Mouse (Mus musculus) gastrocnemius, postnatal 14 days (tissue): ENCODE measurements around the gene Eif2ak3. TPM values are rescaled to one million over a fixed set of nuclear protein-coding genes. Genes with fewer than 3 reads are reported as not detected.
"Not testable (repeated sequence)": the region's sequence is repeated elsewhere in the genome, so short reads cannot be mapped to it uniquely, and the experiment has no call there.

Source experiments
- DNase-seq: peaks from one replicate; pipeline ENCODE4 v3.0.0; 2021; ENCODE audit warnings: mixed read lengths
- intact Hi-C: fragments of 180-260 bp; cut with DNase I; formaldehyde crosslinking; loops from one replicate; pipeline ENCODE4 v1.15.1; 2025; ENCODE audit warnings: low total_unique reads
- long read RNA-seq, 2 experiments: library from polyadenylated mRNA; stranded (forward); transcript quantifications; one replicate each; pipeline ENCODE4 v2.0.0; 2021
- total RNA-seq, 2 experiments: library from RNA; stranded (reverse); gene quantifications; 2 replicates each; pipeline ENCODE4 v1.2.3; 2021

Gene Eif2ak3
- 1 to 10 TPM; 7.0 to 9.5 TPM for total RNA-seq
- long read RNA-seq, experiment 1, full-length matches to known transcripts = 3 of 3 reads
- long read RNA-seq, experiment 1, partial matches to known transcripts = 0 of 3 reads
- long read RNA-seq, experiment 1, other reads (novel, unspliced or antisense) = 0 of 3 reads
- long read RNA-seq, experiment 2, full-length matches to known transcripts = 8 of 10 reads
- long read RNA-seq, experiment 2, partial matches to known transcripts = 0 of 10 reads
- long read RNA-seq, experiment 2, other reads (novel, unspliced or antisense) = 2 of 10 reads

GRCm38 (mm10) chr6:70844002-70844804 is at the start of gene Eif2ak3:
Gene Eif2ak3 (plus strand): TSS chr6:70844515.
- intact Hi-C loops = no loop called here
- DNase-seq = peak; percentile 98

DNA sequence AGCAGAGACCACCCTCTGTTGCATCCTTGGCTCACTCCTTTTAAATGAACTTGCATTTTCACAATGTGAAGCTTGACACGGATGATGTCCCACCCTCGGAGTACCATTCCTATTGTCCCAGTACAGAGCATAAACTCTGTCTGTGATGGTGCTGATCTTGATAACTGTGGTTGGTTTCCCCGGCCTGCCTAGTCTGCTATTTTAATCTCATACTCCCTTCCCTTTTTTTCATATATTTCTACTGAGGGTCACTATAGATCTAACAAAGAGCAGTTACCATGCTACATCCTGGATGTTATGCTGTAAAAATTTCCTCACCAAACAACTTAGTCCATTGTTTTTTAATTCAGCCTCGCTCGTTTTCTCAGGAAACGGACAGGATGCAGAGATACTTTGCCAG is 47.4 kb upstream of the Eif2ak3 start:
- DNase-seq = no peak
- intact Hi-C loops = loop anchor here (10.0 kb wide), 1 partner anchor 608 kb away; no protein-coding TSS in a partner anchor

GRCm38 (mm10) chr6:70797581-70798251 is 46.6 kb upstream of the Eif2ak3 start:
- intact Hi-C loops = loop anchor here (10.0 kb wide), 1 partner anchor 607 kb away; no protein-coding TSS in a partner anchor

DNA sequence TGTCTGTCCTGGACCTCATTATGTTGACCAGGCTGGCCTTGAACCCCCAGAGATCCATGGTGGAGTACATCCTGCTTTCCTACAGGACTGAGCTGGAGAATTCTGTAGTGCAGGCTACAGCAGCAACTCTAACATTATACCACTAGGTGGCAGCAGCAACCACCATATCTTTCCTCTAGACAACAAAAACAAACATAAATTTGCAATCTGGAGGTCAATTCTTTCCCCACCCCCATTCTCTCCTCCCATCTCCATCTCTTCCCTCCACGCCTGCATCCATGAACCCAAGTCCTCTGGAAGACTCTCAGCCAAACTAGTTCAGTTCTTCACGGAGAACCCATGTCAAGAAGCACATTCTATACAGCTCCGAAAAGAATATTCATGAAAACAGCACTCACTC is 39.7 kb upstream of the Eif2ak3 start:
- DNase-seq = no peak
- intact Hi-C loops = no loop called here

More at GRCm38 (mm10) chr6:70797581-70798251, 46.6 kb upstream of the Eif2ak3 start:
- DNase-seq = peak; percentile 49

DNA sequence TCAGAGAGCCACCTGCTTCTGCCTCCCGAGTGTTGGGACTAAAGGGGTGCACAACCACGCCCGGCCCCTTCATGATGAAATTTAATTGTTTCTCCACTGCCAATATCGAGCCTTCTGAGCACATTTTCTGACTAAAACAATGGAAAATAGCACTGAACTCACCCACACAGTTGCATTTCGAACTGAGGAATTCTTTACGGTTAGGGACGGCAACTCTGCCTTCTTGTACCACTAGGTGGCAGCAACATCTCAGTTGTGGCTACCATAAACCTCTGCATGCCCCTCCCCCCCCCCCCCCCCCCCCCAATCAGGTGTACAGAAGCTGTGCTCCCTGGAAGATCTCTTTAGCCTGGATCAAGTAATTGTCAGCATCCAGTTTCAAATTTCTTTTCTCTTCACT is 39.0 kb upstream of the Eif2ak3 start:
- peak; percentile 25 for DNase-seq
- intact Hi-C loops = no loop called here

DNA sequence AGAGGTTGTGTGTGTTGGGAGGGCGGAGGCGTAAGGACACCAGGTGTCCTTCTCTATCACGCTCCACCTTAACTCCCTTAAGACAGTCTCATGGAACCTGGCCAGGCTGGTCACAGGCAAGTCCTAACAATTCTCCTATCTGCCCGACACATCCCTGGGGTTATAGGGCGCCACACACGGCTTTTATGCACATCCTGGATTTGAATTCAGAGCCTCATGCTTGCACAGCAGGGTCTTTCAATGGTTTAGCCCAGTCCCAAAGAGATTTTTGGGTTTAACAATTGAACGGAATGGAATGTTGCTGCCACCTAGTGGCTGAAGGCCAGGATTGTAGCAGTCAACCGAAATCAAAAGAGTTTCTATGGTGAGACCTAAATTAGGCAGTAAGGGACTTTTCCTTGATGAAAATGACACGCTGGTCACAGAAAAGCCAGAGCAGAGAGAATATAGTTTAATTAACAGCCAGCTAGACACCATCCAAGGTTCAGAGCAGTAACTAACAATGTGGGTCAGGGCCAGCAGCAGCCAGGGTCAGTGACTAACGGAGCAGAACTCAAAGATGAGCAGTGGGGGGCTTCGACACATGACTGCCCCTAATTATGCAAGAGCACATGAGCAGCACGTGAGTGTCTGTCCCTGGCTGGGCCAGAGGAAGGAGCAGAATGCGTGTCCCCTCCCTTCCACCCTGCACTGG is 38.3 kb upstream of the Eif2ak3 start:
- intact Hi-C loops = no loop called here
- DNase-seq = peak; percentile 39

DNA sequence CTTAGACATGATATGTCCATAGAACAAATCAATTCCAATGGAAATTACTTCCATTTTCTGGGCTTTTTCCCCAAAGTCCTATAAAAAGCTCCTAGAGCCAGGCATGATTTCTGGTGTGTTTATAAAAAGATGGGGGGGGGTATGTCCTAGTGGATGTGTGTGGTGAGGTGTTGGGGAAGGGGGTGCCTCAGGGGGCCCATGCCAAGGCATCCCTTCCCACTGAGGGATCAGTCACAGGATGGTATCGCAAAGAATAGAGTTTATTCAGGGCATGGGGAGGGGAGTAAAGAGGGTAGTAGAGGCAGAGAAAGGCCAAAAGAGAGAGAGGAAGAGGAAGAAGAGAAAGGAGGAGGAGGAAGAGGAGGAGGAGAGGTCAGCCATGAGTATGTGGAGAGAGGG is 37.8 kb upstream of the Eif2ak3 start:
- no peak for DNase-seq
- intact Hi-C loops = no loop called here

GRCm38 (mm10) chr6:70810524-70810923 is 33.8 kb upstream of the Eif2ak3 start:
- intact Hi-C loops = no loop called here
- DNase-seq = no peak

DNA sequence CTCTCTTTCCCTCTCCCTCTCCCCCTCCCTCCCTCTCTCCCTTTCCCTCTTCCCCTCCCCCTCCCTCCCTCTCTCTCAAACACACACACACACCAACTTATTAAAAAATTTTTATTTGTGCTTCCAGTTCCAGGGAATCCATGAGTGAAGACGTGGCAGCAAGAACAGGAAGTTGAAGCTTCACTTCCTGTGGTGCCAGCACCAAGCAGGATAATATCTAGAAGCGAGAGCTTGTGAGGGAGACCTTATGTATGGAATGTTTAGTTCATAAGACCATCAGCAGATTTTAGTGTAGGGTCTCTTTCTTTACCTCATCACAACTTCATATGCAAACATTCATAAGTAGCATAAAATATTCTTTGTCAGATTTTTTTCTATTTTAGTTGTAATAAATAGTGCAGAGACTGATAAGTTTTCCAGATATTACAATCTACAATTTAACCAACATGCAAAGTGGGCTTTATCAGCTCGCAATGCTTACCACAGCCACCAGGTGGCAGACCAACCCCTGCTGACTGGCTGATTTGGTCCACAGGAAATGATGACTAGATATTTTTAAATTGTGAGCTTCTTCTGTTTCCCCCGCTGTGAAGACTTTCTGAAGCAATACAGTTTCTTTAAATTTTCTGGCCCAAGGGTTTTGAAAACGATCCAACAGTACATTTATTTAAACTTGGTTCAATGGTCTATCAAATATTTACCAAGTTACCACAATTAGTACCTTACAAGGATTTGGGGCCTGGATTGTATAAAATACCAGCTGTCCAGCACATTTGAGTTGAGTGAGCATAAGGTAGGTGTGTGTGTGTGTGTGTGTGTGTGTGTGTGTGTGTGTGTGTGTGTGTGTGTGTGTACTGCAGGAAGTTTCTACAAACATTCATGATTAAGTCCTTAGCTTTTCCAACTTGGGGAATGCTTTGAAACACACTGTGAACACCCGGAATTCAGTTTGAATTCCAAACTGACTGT is 32.5 kb upstream of the Eif2ak3 start:
- intact Hi-C loops = loop anchor here (2.0 kb wide), 1 partner anchor 69 kb away; no protein-coding TSS in a partner anchor
- DNase-seq = peak; percentile 70

- no peak for DNase-seq
- intact Hi-C loops = loop anchor here (2.0 kb wide), 1 partner anchor 68 kb away; no protein-coding TSS in a partner anchor
Measured at GRCm38 (mm10) chr6:70812526-70812895, 31.8 kb upstream of the Eif2ak3 start.

DNA sequence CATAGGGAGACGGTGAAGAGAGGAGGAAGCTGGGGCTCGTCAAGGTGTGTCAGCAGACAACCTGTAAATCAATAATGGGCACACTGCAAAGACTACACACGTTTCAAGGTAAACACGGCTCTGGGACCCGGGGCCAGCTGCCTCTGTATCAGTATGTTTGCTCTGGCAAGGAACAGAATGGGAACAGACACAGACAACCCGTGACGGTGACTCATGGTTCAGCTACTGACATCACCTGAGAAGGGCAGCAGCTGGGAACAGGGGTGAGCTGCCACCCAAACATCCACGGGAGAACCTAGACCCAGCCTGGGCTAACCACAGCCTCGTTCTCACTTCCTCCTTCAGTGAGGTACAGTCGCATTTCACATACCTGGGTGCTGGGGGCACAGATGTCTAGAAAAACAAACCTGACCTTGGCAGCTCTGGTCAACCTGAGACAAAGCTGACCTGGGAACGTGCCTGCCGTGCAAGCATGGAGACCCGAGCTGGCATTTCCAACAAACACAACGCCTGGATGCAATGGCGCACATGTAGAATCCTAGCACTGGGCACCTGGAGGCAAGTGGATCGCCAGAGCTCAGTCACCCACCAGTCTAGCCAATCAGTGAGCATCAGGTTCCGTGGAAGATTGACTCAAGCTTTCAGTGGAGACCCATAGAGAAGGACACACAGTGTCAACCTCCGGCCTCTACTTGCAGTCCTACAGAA is 30.2 kb upstream of the Eif2ak3 start:
- DNase-seq = no peak
- intact Hi-C loops = loop anchor here (2.0 kb wide), 1 partner anchor 67 kb away; no protein-coding TSS in a partner anchor

DNA sequence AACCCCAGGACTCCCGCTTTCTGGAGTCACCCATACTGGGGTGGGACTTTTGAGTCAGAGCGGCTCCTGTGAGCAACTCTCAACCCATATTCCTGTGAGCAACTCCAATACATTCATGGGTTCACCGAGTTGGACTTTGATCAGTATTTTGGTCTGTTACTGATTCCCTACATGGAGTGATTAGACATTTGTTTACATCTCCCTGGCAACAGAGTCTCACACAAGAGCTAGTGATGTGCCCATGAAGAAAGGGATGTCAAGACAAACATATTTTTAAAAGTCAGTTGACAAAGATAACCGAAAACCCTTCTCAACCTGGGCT is 29.7 kb upstream of the Eif2ak3 start:
- intact Hi-C loops = no loop called here

GRCm38 (mm10) chr6:70815471-70815870 is 28.8 kb upstream of the Eif2ak3 start:
- DNase-seq = no peak
- intact Hi-C loops = no loop called here

More for the DNA sequence above, 29.7 kb upstream of the Eif2ak3 start:
- no peak for DNase-seq

- intact Hi-C loops = no loop called here
- no peak for DNase-seq
Measured at GRCm38 (mm10) chr6:70821566-70821965, 22.7 kb upstream of the Eif2ak3 start.

DNA sequence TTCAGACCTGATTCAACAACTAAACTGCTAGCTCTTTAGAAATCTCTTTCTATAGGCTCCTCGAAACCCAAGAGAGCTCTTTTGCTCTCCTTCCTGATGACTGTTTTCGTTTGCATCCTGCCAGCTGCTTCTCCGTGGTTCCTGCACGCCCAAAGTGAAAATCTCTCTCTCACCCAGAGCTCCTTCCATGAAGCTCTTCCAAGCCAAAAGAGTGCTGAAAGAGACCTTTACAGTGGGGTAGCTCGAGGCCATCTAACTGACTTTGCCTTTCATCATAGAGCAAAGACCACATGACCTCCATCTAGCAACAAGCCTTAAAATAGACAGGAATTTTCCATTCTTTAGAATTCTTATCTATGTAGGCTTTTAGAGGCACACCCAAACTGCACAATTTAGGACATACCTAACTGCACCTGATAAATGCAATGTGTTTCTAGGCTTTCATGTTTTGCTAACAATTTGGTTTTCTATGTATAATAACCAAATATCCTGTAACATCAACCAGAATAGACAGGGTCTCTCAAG is 21.9 kb upstream of the Eif2ak3 start:
- DNase-seq = no peak
- intact Hi-C loops = no loop called here

DNA sequence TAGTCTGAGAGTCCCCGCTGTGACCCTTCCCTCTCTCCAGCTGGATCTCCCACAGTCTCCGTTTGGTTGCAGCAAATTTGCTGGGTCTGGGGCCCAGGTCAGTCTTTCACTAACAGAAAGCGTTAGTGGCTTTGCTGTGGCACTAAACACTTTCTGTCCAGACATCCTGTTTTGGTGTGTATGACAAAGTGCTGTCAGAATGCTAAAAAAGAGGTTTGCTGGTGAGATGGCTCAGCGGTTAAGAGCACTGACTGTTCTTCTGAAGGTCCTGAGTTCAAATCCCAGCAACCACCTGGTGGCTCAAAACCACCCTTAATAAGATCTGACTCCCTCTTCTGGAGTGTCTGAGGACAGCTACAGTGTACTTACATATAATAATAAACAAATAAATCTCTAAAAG is 21.0 kb upstream of the Eif2ak3 start:
- intact Hi-C loops, DNase-seq: not testable (repeated sequence)

- peak; percentile 38 for DNase-seq
- intact Hi-C loops = no loop called here
Measured at GRCm38 (mm10) chr6:70824085-70824986, 20.0 kb upstream of the Eif2ak3 start.
